Mouse (Mus musculus): ENCODE measurements around the gene Acss2. TPM values are rescaled to one million over a fixed set of nuclear protein-coding genes. Genes with fewer than 3 reads are reported as not detected.
"Not testable (repeated sequence)": the region's sequence is repeated elsewhere in the genome, so short reads cannot be mapped to it uniquely, and the experiment has no call there.

The Acss2 gene
- polyA plus RNA-seq, 1 experiment from 2014 or later, result 28.5 TPM

GRCm38 (mm10) chr2:155513543-155513942, 4.2 kb upstream of the Acss2 start:
- Histone ChIP-seq H3K4me3 (peak overlapping the region; percentile 84), H3K4me2 (peak overlapping the region; percentile 81), H3K27ac (replicated peaks) (peak overlapping the region; percentile 86), H3K4me1 (replicated peaks) (peaks cover 37% of the 10 kb centered on the region), H3K36me3 (no peaks in the 10 kb centered on the region), H3K27me3 (no peaks in the 10 kb centered on the region), H3K9ac (peak overlapping the region; percentile 97), H3K9me3 (no peaks in the 10 kb centered on the region)
- ATAC-seq (ENCODE audit: low FRiP score, low read depth), result no peak
- 57% methylated on average over 5 of the region's 5 CpGs for WGBS

DNA sequence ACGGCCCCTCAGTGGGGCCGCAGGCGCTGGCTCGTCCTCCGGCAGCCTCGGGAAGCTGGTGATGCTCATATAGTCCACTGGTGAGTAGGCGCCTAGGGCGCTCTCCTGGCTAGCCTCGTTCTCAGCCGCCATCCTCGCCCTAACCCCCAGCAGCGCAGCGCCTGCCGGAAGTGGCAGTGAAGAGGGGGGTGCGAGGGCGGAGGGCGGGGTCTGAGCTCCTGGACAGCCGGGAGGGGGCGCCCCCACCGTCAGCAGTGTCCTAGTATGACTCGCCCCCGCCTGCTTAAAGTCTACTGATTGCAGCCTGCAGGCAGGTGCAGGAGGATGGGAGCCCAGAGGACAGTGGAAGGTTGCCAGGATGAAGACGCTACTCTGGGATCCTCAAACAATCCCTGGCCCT, 3.1 kb upstream of the Acss2 start:
- H3K4me1 ChIP-seq (replicated peaks), result peaks cover 42% of the 10 kb centered on the region
- 2% methylated on average over 23 of the region's 23 CpGs for WGBS
- no peaks in the 10 kb centered on the region for H3K9me3 ChIP-seq
- peak; percentile 50 for ATAC-seq (ENCODE audit: low FRiP score, low read depth)
- peak overlapping the region; percentile 97 for H3K9ac ChIP-seq
- H3K36me3 ChIP-seq, result no peaks in the 10 kb centered on the region
- peak overlapping the region; percentile 84 for H3K4me3 ChIP-seq
- H3K27me3 ChIP-seq, result no peaks in the 10 kb centered on the region
- H3K4me2 ChIP-seq, result peak overlapping the region; percentile 81
- H3K27ac ChIP-seq (replicated peaks), result peak overlapping the region; percentile 86

GRCm38 (mm10) chr2:155515941-155516340, 1.8 kb upstream of the Acss2 start:
- WGBS, result 9% methylated on average over 1 of the region's 1 CpGs
- Histone ChIP-seq H3K36me3 (no peaks in the 10 kb centered on the region), H3K27ac (replicated peaks) (no peak overlapping the region)

DNA sequence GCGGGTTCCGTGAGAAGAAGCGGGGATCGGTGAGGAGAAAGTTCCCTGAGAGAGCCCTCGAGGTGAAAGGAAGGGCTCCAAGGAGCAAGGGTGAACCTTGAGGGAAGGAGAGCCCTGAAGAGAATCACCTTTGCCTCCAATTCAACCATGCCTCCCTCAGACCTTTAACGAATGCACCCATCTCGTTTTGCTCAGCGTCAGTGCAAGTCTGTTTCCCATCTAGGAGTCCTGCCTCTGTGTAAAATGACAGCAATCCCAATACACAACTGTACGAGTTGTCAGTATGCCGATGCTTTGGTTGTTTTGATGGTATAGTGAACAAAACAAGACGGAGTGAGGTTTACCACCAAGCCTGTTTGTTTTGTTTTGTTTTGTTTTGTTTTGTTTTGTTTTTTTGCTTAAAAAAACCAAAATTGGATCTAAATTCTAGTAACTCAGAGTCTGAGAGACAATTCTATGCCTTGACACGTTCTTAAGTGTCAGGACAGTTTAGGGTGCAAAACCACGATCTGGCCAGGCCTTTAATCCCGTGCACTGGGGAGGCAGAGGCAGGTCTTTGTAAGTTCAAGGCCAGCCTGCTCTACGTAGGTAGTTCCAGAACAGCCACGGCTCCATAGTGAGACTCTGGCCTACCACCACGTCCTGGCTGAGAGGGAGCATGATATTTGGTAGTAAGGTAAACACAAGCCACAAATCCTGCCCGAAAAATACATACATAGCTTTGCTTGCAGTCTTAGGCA, 953 bp downstream of the Acss2 start:
- 26% methylated on average over 18 of the region's 18 CpGs for WGBS
- Histone ChIP-seq H3K27ac (replicated peaks) (peak overlapping the region; percentile 86; the same call in 1 of the 2 replicates), H3K4me3 (peak overlapping the region; percentile 90), H3K36me3 (no peaks in the 10 kb centered on the region), H3K4me2 (peak overlapping the region; percentile 81), H3K27me3 (no peaks in the 10 kb centered on the region), H3K4me1 (replicated peaks) (peaks cover 26% of the 10 kb centered on the region), H3K9ac (peak overlapping the region; percentile 72), H3K9me3 (no peaks in the 10 kb centered on the region)
- ATAC-seq (ENCODE audit: low FRiP score, low read depth), result no peak

More at GRCm38 (mm10) chr2:155515941-155516340, 1.8 kb upstream of the Acss2 start:
- Histone ChIP-seq H3K27me3 (no peaks in the 10 kb centered on the region), H3K4me3 (no peak overlapping the region), H3K4me2 (no peak overlapping the region), H3K9ac (no peak overlapping the region), H3K4me1 (replicated peaks) (peaks cover 42% of the 10 kb centered on the region), H3K9me3 (no peaks in the 10 kb centered on the region)
- no peak for ATAC-seq (ENCODE audit: low FRiP score, low read depth)

GRCm38 (mm10) chr2:155523706-155524105, 6.0 kb downstream of the Acss2 start:
- Histone ChIP-seq H3K4me3 (no peak overlapping the region), H3K4me1 (replicated peaks) (peaks cover 4% of the 10 kb centered on the region), H3K9me3 (no peaks in the 10 kb centered on the region), H3K9ac (no peak overlapping the region), H3K27ac (replicated peaks) (no peak overlapping the region), H3K36me3 (0 out of 2 replicates have a peak, but pooled peaks cover 5% of the 10 kb centered on the region), H3K27me3 (no peaks in the 10 kb centered on the region), H3K4me2 (no peak overlapping the region)
- 64% methylated on average over 5 of the region's 5 CpGs for WGBS
- ATAC-seq (ENCODE audit: low FRiP score, low read depth), result no peak

- H3K9ac ChIP-seq, result no peak overlapping the region
- ATAC-seq (ENCODE audit: low FRiP score, low read depth), result no peak
- no peak overlapping the region for H3K27ac ChIP-seq (replicated peaks)
- H3K27me3 ChIP-seq, result no peaks in the 10 kb centered on the region
- no peak overlapping the region for H3K4me2 ChIP-seq
- no peak overlapping the region for H3K4me3 ChIP-seq
- H3K4me1 ChIP-seq (replicated peaks), result no peaks in the 10 kb centered on the region
- no peaks in the 10 kb centered on the region for H3K9me3 ChIP-seq
- H3K36me3 ChIP-seq, result 0 out of 2 replicates have a peak, but pooled peaks cover 5% of the 10 kb centered on the region
- 83% methylated on average over 1 of the region's 1 CpGs for WGBS
Observed at GRCm38 (mm10) chr2:155524378-155524777, 6.6 kb downstream of the Acss2 start.

DNA sequence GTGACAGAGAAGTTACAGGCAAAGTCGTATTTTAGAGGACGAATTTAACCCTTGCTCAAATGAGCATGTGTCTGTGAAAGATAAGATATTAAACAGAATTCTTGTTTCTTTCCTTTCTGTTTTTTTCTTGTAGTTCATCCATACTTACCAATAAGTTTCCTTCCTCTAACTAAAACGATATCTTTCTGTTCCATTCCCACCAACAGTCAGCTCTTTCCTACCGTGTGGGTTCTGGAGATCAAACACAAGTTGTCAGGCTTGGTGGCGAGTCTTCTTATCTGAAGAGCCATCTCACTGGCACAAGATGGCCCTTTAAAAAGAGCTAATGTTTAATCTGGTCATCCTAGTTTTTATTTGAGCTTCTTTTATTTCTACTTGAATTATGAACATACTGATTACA, 9.6 kb downstream of the Acss2 start:
- ATAC-seq (ENCODE audit: low FRiP score, low read depth), result no peak
- Histone ChIP-seq H3K4me2 (no peak overlapping the region), H3K4me3 (no peak overlapping the region), H3K9me3 (no peaks in the 10 kb centered on the region), H3K9ac (no peak overlapping the region), H3K4me1 (replicated peaks) (no peaks in the 10 kb centered on the region), H3K27me3 (no peaks in the 10 kb centered on the region), H3K27ac (replicated peaks) (no peak overlapping the region), H3K36me3 (0 out of 2 replicates have a peak, but pooled peaks cover 5% of the 10 kb centered on the region)
- 85% methylated on average over 5 of the region's 5 CpGs for WGBS

GRCm38 (mm10) chr2:155536292-155536691, 18.5 kb downstream of the Acss2 start:
- H3K9ac ChIP-seq, result no peak overlapping the region
- no peaks in the 10 kb centered on the region for H3K27me3 ChIP-seq
- no peak for ATAC-seq (ENCODE audit: low FRiP score, low read depth)
- H3K9me3 ChIP-seq, result no peaks in the 10 kb centered on the region
- no peaks in the 10 kb centered on the region for H3K4me1 ChIP-seq (replicated peaks)
- H3K27ac ChIP-seq (replicated peaks), result no peak overlapping the region
- no peak overlapping the region for H3K4me2 ChIP-seq
- no peaks in the 10 kb centered on the region for H3K36me3 ChIP-seq
- H3K4me3 ChIP-seq, result no peak overlapping the region

- no peak overlapping the region for H3K27ac ChIP-seq (replicated peaks)
- WGBS, result 77% methylated on average over 5 of the region's 5 CpGs
Observed at GRCm38 (mm10) chr2:155537761-155538462, 20.2 kb downstream of the Acss2 start.

GRCm38 (mm10) chr2:155538463-155539057, 20.8 kb downstream of the Acss2 start:
- ATAC-seq (ENCODE audit: low FRiP score, low read depth); H3K27ac ChIP-seq (replicated peaks); H3K27me3 ChIP-seq; H3K36me3 ChIP-seq; H3K4me2 ChIP-seq; H3K9ac ChIP-seq; H3K4me1 ChIP-seq (replicated peaks); H3K4me3 ChIP-seq; H3K9me3 ChIP-seq: not testable (repeated sequence)
- WGBS, result 86% methylated on average over 19 of the region's 19 CpGs

More at GRCm38 (mm10) chr2:155537761-155538462, 20.2 kb downstream of the Acss2 start:
- no peak overlapping the region for H3K9ac ChIP-seq
- no peaks in the 10 kb centered on the region for H3K9me3 ChIP-seq
- H3K4me2 ChIP-seq, result no peak overlapping the region
- H3K4me3 ChIP-seq, result no peak overlapping the region
- H3K27me3 ChIP-seq, result no peaks in the 10 kb centered on the region
- H3K4me1 ChIP-seq (replicated peaks), result no peaks in the 10 kb centered on the region
- H3K36me3 ChIP-seq, result no peaks in the 10 kb centered on the region
- ATAC-seq (ENCODE audit: low FRiP score, low read depth), result no peak

DNA sequence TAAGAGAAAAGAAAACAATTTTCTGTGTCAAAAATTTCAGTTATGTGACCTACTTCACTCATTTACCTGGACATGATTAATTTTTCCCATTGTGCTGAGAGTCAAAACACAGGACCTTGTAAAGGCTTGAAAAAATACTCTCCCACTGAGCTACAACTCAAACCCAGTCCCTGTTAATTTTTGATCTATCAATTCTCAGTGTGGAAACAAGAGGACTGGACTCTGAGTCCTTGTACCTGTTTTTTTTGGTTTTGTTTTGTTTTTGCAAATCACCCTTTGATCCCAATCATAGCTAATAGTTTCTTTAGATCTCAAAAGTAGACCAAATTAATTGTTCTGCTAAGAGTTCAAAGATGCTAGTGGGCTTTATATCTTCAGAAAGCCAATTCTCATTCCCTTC, 21.9 kb downstream of the Acss2 start:
- Histone ChIP-seq H3K36me3 (no peaks in the 10 kb centered on the region), H3K27ac (replicated peaks) (no peak overlapping the region), H3K9me3 (no peaks in the 10 kb centered on the region), H3K27me3 (no peaks in the 10 kb centered on the region), H3K4me2 (no peak overlapping the region), H3K4me1 (replicated peaks) (no peaks in the 10 kb centered on the region), H3K4me3 (no peak overlapping the region), H3K9ac (no peak overlapping the region)
- no peak for ATAC-seq (ENCODE audit: low FRiP score, low read depth)

GRCm38 (mm10) chr2:155540822-155541458, 23.2 kb downstream of the Acss2 start:
- ATAC-seq (ENCODE audit: low FRiP score, low read depth), result no peak

More at GRCm38 (mm10) chr2:155540822-155541458, 23.2 kb downstream of the Acss2 start:
- no peak overlapping the region for H3K4me2 ChIP-seq
- no peaks in the 10 kb centered on the region for H3K27me3 ChIP-seq
- WGBS, result 61% methylated on average over 6 of the region's 6 CpGs
- no peaks in the 10 kb centered on the region for H3K4me1 ChIP-seq (replicated peaks)
- H3K27ac ChIP-seq (replicated peaks), result no peak overlapping the region
- H3K4me3 ChIP-seq, result no peak overlapping the region
- H3K36me3 ChIP-seq, result no peaks in the 10 kb centered on the region
- no peak overlapping the region for H3K9ac ChIP-seq
- no peaks in the 10 kb centered on the region for H3K9me3 ChIP-seq
